Mouse (Mus musculus) liver, adult 2 months (tissue): ENCODE measurements around the gene Prex1.

Experiments
- CTCF ChIP-seq: fragments of 200-500 bp; IDR thresholded peaks from 2 replicates; pipeline ENCODE4 v1.5.1; 2011; ENCODE audit warnings: low read depth, low read length, control low read depth
- POLR2A ChIP-seq: fragments of 200-500 bp; IDR thresholded peaks from 2 replicates; pipeline ENCODE4 v1.6.1; 2011; ENCODE audit warnings: low read length, control low read depth; ENCODE audit not compliant: insufficient read depth; ENCODE audit errors: extremely low read depth

DNA sequence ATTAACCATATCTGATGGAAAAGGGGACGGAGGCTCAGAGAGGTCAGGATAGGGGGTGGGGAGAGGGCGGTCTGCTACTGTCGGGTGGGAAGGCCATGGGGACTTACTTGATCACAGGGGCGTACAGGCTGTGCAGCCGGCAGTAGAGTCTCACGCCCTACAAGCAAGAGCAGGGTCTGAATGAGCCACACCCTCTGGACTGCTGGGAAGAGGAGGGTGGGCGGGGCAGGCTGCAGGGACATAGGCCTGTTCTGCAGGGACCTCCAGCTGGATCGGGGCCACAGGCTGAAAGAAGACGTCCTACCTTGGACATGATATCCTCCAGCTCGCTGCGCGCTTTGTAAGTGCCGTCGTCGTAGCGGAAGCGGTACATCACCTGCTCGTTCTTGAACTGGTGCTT, 112.2 kb downstream of the Prex1 start:
- TF ChIP-seq POLR2A (no peak), CTCF (no peak)
